Mouse (Mus musculus) retina, adult 2 months (tissue): ENCODE measurements around the gene Smyd3.

Experiments
- DNase-seq: peaks from one replicate; pipeline ENCODE4 v3.0.0-alpha.2; 2012; ENCODE audit warnings: low read depth, low spot score

Smyd3 gene

DNA sequence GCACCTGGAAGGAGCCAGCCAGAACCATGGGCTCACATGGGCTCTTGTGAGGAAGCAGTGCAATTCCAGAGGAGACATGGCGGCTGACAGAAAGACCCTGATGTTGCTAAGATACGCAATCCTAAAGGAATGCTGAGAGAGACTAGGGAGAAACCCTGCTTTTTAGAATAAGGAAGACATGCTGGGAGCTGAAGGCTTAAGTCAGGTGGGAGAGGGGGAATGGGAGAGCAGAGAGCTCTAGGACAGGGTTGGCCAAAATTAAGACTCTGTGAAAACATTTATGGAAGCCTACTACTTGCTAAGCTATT lies 452.6 kb downstream of the Smyd3 start:
- DNase-seq, result no peak

DNA sequence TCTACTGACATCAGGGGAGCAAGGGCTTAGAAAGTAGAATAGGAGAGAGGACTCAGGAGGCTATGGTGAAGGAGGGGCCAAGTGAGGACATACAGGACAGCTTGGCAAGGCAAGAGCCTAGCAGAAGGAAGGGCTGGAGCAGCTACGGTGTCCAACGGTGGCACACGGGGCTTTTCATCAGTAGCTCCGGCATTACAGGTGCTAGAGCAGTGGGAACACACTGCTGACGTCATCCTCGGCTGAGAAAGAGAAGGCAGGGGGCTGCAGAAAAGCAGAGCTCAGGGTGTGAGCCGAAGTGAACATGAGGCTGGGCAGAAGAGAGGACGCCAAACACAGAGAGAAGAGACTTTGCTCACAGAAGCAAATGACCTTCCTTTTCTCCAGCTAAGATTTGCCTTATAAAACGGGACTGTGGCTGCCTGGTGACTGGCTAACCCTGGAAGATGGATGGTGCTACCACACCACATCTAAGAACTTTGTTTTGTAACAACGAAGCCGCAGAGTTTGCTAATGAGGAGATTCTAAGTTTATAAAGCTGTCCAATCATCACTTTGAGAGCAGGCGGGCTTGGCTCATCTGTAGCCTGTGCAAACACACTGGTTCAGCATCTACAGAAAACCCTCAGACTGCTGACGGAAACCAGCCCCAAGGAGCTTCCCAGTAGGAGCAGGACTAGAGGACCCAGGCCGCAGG lies 453.1 kb downstream of the Smyd3 start:
- DNase-seq, result no peak

DNA sequence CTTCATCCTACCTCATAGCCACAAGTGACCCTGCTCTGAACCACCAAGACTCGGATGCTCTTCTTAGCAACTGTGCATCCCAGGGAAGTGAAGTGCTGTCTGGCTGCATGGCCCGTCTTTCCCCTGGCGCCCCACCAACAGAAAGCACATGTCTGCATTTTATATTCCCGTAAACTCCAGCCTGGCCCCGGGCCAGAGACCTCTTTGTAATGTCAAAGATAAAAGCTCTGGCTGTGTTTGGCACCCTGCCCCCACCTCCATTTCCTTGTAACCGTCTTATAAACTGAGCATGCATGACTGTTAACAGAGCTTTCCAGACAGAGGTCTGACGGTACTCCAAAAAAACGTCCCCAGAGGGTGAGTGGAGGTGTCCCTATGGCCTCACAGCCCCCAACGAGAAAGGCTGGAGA lies 456.1 kb downstream of the Smyd3 start:
- DNase-seq, result no peak

- DNase-seq, result no peak
Observed at GRCm38 (mm10) chr1:179061053-179061452, 456.8 kb downstream of the Smyd3 start.

DNA sequence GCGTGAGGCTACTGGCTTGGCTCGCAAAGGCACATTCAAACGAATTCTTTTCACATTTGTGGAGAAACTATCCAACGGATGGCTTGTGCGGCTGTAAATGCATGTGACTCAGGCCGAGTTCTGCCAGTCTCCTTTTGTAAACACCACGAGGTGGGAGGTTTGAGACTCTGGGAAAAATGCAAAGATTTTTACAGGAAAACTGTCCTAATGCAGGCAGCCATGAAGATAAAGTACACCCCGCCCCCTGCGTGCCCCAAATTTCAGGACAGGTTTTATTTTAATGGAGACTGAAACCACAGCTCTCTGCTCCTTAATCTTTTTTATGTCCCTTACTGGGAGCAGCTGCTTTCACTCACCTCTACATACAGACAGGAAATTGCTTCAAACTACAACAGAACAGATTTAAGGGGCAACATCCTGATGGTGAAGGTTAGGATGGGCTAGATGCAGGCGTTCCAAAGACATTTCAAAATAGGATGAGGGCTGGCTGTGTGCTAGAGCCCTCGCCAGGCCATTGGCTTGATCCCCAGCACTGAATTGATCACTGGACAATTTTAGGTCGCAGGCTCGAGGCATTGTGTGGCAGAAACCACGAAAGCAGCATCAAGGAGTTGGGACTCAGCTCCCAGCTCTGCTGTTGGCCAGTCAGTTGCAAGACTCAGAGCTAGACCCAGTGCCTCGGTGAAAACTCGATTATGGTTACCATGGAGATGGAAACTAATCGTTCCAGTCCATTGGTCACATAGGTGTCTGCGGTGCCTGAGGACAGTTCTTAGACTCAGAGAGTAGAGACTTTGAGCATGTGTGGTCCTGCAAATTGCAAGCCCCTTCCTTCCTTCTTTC lies 457.5 kb downstream of the Smyd3 start:
- no peak for DNase-seq

- no peak for DNase-seq
Observed at GRCm38 (mm10) chr1:179059286-179060112, 458.3 kb downstream of the Smyd3 start.

GRCm38 (mm10) chr1:179058675-179059074 lies 459.2 kb downstream of the Smyd3 start:
- no peak for DNase-seq

GRCm38 (mm10) chr1:179055760-179056159 lies 462.1 kb downstream of the Smyd3 start:
- no peak for DNase-seq

DNA sequence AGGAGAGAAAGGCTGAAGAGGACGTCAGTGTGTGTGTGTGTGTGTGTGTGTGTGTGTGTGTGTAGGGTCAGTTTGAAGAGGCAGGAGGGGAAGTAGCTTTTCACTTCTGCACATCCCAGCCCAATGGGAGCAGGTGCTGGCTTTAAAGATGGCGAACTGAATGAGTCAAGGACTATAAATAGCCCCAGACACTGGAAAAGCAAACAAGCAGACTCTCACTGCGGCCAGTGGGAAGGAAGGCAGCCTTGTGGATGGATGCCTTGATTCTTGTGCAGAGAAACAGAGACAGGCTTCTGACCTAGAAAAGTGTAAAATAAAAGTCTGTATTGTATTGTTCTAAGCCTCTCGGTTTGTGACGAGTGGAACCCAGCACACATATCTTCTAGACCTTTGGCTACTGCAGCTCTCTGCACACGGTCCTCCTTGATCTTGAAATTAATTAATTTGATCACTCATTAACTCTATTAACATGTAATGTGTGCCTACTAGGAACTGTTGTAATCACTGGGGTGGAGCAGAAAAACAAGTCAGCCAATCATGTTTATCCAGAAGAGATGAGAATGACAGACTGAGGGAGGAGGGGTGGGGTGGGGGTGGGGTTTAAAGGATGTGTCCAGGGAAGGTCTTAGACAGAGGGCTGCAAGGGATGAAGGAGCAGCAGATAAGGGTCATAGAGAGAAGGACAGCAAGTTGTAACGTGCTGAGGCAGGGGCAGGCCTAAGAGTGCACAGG lies 463.3 kb downstream of the Smyd3 start:
- DNase-seq, result no peak

DNA sequence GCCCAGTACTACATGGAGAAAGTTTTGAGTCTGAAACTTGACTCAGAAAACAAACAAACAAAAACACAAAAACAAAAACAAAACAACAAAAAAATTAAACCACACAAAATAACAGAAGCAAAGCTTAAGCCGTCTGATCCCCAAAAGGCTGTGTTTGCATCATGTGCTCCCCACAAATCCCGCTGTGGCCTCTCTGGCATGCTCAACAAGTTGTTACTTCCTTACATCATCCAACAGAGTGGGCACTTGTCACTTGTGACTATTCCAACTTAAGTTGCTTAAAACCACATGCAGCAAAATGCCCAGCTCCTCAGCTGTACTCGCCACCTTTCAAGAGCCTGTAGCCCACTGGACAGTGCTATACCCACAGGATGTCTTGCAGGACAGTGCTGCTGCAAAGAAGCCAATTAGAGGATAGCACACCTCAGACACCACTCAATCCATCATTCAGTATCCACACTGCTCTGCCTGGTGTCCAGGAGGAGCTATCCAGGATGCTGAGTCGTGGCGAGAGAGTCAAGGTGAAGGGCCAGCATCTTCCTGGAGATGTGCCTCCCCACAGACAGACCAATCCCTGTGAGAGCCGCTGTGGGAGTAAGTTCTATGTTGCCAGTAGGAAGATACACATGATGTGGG lies 465.2 kb downstream of the Smyd3 start:
- no peak for DNase-seq

DNA sequence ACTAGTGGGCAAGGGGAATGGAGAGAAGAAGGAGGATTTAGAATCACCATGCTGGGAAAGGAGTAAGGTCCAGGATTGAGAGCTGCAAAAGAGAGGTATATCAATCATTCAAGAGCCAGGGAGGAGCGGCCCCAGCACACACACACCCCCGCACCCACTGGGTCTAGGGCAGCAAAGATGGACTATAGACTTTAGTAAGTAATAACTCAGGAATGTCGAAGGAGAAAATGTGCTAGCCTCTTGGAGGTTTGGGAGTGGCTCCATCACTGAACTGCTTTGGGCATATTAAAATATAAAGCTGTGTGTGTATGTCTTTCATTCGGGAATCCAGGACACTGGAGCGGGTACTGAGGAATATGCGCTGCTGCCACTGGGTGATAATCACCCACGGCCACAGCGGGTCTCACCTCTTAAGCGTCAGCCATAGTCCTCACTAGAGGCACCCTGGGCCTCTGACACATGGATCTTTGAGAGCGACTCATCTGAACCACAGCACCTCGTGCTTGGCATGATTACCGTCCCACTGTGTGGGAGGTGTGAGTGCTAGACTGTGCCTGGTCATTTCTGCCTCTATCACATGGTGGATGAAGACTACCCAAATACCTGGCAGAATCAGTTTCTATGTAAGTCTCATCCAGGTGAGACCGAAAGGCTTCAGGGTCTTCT lies 469.8 kb downstream of the Smyd3 start:
- DNase-seq, result no peak

- no peak for DNase-seq
Observed at GRCm38 (mm10) chr1:179045856-179046714, 471.8 kb downstream of the Smyd3 start.

DNA sequence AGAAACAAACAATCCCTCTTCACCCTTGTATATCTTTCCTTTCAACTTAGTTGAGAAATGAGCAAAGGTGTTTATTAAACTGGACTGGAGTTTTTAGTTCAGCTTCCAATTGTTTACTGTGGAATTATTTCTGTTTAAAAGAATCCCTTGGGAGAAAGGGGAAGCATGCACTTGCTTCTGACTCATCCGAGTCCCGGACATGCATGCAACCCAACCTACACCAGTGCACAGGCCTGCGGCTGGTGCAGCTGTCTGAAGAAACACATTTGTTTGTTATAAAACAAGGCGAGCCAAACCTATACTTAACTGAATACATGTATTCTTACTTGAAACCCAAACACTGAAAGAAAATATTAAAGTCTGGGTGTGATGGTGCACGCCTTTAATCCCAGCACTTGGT lies 473.7 kb downstream of the Smyd3 start:
- DNase-seq, result no peak

- no peak for DNase-seq
Observed at GRCm38 (mm10) chr1:179043644-179044043, 474.2 kb downstream of the Smyd3 start.

- DNase-seq, result no peak
Observed at GRCm38 (mm10) chr1:179041905-179042337, 475.9 kb downstream of the Smyd3 start.

DNA sequence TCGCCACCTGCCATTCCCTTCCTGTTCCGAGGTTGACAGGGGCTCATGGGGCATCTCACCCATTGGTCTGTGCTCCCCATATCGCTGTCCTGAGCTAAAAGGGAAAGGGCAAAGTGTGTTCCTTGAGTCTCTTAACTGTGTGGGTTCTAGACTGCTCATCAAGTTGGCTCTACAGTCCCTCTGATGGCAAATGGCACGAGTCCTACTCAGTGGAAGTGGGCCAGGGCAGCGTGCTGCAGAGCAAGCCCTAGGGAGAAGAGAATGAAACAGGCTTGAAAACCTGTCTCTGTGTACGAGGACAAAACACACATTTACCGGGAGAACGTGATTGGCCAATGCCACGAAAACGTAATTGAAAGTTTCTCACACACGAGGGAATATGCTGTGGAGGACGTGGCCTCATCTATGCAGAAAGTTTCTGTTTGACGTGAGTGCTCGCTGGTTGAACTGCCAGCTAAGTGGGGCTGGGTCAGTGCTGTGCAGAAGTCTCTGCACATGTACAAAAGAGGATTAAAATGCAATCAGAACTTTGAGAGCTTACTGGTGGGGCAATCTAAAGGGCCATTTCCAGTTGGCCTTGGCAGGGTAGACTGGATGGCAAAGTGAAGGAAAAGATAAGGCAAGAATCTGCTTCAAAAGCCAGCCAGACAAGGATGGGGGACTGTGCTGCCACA lies 476.5 kb downstream of the Smyd3 start:
- DNase-seq, result no peak

DNA sequence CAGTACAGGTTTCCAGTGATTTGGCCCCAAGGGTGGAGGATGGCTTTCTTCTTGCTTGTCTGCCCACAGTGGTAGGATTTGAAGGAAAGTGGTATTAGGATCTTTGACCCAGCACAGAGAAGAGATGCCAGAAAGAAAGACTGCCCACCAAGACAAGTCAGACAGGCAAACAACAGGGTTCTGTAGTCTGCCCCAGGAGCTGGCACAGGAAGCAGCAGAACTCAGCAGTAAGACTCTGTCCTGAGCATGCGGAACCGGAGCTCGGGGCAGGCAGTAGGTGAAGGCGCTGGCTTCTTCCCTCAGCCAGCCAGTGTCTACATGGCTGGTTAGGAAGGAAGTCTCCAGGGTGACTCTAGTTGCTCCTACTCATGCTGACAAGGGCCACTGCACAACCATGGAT lies 479.0 kb downstream of the Smyd3 start:
- no peak for DNase-seq

DNA sequence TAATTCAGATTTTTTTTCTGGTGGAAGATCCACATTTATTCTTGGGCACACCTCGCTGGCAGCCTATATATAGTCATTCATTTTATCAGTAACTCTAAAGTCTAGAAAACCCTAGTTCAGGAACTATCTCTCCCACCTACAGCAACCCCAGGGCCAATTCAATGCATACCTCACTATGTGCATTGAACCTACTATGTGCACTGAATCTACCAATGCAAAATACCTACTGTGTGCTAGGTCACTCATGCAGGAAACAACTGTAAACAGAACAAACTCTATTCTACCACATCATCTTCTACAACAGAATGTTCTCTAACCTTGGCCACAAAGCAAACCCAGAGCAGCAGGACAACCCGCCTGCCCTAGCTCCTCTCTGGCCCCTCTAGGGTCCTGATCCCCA lies 484.9 kb downstream of the Smyd3 start:
- no peak for DNase-seq

GRCm38 (mm10) chr1:179031581-179031980 lies 486.3 kb downstream of the Smyd3 start:
- no peak for DNase-seq
